Mouse (Mus musculus) cortical plate, adult 2 months (tissue): ENCODE data around the gene Irs2. TPM values are rescaled to one million over a fixed set of nuclear protein-coding genes. Genes with fewer than 3 reads are reported as not detected.
A peak's percentile ranks its signal among the peaks of the same experiment; 100 is the strongest.

Experiments used
- H3K27ac ChIP-seq: fragments of 200-500 bp; 2 replicates; pipeline ENCODE4 v1.5.1; 2012; ENCODE audit warnings: low read length, control low read depth, inconsistent platforms; ENCODE audit not compliant: insufficient read depth
- H3K4me1 ChIP-seq: fragments of 200-500 bp; 2 replicates; pipeline ENCODE4 v1.6.1; 2011; ENCODE audit warnings: low read length; ENCODE audit not compliant: control insufficient read depth, insufficient read depth
- H3K4me3 ChIP-seq: fragments of 200-500 bp; 2 replicates; pipeline ENCODE4 v1.5.1; 2011; ENCODE audit warnings: mild to moderate bottlenecking, low read length, control low read depth; ENCODE audit not compliant: insufficient read depth
- CTCF ChIP-seq: fragments of 200-500 bp; IDR thresholded peaks from 2 replicates; pipeline ENCODE4 v1.5.1; 2011; ENCODE audit warnings: mild to moderate bottlenecking, control low read depth, low read length; ENCODE audit not compliant: insufficient read depth; ENCODE audit errors: extremely low read depth
- POLR2A ChIP-seq: fragments of 200-500 bp; IDR thresholded peaks from 2 replicates; pipeline ENCODE4 v1.6.1; 2011; ENCODE audit warnings: mild to moderate bottlenecking, low read length, control low read depth; ENCODE audit not compliant: insufficient read depth; ENCODE audit errors: extremely low read depth
- polyA plus RNA-seq: library from polyadenylated mRNA; depleted of rRNA; stranded (reverse); fragments of >200 nt; gene quantifications from 2 replicates; pipeline ENCODE4 v1.2.3, GENCODE M21; 2012

Irs2 gene
- polyA plus RNA-seq, 1 experiment = 18.0 TPM

DNA sequence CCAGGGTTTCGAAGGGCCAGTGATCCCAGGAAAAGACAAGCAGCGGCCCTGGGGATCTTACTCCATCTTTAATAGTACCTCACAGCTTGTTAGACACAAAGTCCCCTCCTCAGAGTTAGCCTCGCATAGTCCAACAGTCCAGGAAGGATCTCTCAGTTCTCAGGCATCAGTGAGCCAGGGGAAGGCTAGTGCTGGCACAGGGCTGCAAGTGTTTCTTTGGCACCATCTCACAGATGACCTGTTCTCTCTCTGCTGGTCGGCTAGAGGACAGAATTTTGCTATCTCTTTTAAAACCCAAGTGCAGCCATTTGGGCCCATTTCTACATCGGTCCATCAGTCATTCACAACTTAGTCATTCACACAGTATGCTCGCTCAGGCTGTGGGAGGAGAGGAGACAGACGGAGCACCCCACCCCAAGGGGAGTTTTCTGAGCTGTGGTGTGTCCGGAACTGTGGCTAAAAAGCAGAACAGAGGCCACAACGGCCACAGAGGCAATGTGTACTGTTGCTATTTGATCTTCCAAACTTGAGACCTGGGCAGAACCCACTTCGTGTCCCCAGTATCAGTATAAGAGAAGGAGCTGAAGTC is 43.7 kb downstream of the Irs2 start:
- Histone ChIP-seq H3K27ac (0 out of 2 replicates have a peak overlapping the region, but pooled peaks have one; percentile 29), H3K4me1 (no peaks in the 10 kb centered on the region; the same call in 1 of the 2 replicates), H3K4me3 (no peak overlapping the region)

DNA sequence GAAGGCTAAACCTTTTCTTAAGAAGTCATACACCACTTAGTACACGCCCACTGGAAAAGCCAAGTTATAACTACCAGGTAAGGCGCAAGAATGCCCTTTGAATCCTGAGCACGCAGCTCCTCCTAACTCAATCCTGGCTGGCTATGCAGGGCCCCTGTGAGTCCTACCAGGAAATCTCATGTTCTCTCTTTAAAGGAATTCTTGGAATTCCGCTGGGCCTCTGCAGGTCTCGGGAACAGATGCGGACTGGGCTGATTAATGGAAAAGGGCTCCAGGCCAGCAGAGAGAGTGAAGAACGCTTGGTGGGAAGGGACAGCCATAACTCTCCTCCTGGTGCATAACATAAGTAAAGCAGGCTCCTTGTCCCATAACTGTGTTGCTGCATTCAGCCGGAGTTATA is 46.3 kb downstream of the Irs2 start:
- H3K4me3 ChIP-seq = no peak overlapping the region
- H3K27ac ChIP-seq = no peak overlapping the region
- TF ChIP-seq CTCF = no peak
- TF ChIP-seq POLR2A = no peak
- H3K4me1 ChIP-seq = no peaks in the 10 kb centered on the region; the same call in 1 of the 2 replicates

More for the DNA sequence above, 43.7 kb downstream of the Irs2 start:
- TF ChIP-seq CTCF (no peak), POLR2A (no peak)

DNA sequence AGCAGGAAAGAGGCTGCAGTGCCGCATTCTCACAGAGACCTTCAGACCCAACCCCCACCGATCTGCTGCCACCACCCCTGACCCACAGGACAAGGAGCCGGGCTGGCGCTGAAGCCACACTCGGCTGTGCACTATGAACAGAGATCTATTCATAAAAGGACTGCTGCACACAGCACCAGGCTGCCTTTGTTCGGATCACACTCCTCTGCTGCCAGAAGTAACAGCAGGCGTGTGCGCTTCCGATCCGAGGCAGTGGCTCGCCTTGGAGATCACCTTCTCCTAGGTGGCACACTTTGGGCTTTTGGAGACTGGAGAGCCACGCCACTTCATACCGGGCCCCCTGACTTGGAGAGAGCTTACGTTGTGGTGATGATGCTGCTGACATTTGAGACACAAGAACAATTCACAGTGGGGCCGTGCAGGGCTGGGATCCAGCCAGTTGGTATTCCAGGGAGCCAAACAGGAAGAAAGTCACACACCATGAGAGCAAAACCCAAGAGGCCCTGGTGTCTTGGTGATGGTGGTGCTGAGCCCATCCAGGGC is 47.9 kb downstream of the Irs2 start:
- H3K4me3 ChIP-seq = no peak overlapping the region
- TF ChIP-seq CTCF (no peak), POLR2A (no peak)
- H3K27ac ChIP-seq = no peak overlapping the region

DNA sequence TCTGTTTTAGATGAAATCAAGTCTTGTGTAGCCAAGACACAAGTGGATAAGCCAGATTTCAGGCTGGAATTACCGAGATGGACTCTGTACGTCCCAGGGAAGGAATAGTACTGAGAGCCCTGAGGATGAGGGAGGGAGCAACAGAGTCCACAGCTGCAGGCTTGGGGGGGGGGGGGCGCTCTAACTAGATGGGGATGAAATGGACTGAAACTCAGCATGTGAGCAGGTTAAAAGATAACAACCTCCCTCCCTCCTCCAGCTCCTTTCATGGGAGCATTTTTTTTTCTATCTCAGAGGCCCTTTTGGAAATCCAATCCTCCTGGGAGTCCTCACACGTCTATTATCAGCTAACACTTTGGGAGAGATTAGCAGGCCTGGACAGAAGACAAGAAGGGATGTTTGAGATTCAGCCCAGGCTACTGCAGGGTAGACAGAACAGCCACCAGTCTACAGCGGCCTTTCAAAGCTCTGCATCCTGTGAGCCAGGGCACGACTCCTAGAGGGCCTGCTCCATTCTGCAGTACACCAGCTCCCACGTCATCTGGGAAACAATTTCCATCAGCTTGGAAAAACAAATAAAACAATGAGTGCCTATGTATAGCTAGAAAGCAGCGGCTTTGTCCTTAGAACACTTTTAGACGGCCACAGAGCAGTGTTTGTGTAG is 50.8 kb downstream of the Irs2 start:
- H3K27ac ChIP-seq = no peak overlapping the region
- no peak for TF ChIP-seq POLR2A
- no peak for TF ChIP-seq CTCF
- H3K4me3 ChIP-seq = no peak overlapping the region
- H3K4me1 ChIP-seq = no peaks in the 10 kb centered on the region

More for the DNA sequence above, 47.9 kb downstream of the Irs2 start:
- H3K4me1 ChIP-seq = no peaks in the 10 kb centered on the region; the same call in 1 of the 2 replicates

DNA sequence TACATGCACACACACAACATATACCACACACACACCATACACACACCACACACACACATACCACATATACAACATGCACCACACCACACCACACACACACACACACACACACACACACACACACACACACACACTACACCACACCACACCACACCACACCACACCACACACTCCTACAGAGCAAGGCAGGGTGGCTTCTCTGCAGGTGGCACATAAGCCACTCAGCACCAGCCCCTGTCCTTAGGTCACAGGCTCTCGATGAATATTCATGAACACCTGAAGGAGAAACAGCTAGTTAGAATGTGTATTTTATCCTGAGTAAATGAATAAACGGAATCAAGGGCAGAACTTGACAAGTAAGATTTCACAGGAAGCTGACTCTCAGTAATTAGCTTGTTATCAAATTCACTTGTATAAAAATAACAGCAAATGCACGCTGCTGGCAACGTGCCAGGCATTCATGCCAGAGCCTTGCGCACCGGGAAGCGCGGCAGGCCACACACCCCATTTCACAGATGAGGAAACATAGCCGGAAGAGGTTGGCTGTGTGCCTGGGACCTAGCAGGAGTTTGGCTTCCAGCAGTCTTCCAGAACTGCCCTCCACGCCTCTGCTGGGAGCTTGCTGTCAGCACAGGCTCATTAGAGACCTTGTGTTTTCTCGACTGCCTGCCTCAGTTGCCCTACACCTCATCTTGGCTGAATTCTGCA is 54.8 kb downstream of the Irs2 start:
- TF ChIP-seq CTCF (no peak), POLR2A (no peak)

DNA sequence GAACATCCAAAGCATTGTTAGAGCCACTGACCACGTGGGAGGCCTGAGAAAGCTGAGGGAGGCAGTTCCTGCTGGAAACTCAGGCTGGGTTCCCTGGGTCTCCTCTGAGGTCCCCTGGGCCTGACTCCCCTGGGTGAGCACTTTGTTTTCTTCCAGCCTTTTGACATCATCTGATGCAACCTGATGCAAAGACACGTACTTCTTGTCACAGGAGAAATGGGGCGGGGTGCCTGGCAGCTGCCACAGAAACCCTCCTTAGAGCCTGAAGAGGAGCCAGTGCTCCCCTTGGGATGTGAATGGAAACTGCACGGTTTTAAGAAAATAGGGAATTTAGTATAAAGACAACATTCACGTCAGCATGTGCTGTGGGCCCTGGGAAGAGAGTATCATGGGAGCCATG is 55.6 kb downstream of the Irs2 start:
- no peak overlapping the region for H3K4me3 ChIP-seq
- no peaks in the 10 kb centered on the region for H3K4me1 ChIP-seq
- TF ChIP-seq POLR2A (no peak), CTCF (no peak)
- H3K27ac ChIP-seq = no peak overlapping the region

More for the DNA sequence above, 54.8 kb downstream of the Irs2 start:
- H3K27ac ChIP-seq = no peak overlapping the region
- no peaks in the 10 kb centered on the region for H3K4me1 ChIP-seq
- no peak overlapping the region for H3K4me3 ChIP-seq

DNA sequence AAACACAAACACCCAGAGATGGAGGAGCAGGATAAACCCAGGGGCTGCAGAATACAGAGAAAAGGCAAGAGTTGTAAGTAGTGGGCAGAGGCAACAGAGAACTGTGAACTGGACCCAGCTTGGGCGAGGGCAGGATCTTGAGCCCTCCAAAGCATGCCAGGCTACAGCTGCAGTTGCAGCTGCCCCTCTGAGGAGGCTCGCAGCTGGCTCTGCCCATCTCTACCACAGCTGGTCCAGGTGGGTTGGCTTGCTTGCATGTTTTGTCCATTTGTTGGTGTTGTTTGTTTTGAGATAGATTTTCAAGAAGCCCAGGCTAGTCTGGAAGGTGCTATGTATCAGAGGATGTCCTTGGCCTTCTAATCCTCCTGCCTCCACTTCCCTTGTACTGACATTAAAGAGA is 56.0 kb downstream of the Irs2 start:
- Histone ChIP-seq H3K27ac (no peak overlapping the region), H3K4me1 (no peaks in the 10 kb centered on the region), H3K4me3 (no peak overlapping the region)
- TF ChIP-seq POLR2A (no peak), CTCF (no peak)

DNA sequence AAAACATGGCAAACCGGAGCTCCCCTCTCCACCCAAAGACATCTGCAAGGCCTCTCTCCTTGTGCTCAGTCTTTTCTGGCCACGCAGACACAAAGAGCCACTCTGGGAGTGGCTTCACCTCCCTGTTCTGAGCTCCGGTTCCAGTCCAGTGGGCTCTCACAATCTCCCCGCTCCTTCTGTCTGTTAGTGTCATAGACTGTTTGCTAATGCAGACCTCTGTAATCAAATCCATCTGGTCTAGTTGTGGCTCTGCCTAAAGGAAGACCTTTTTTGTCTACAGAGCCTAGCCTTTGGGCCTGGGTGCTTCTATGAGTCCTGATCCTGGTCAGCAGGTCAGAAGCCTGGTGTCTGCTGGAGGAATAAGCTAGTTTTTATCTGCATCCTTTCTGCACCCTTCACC is 56.7 kb downstream of the Irs2 start:
- H3K27ac ChIP-seq = no peak overlapping the region
- H3K4me3 ChIP-seq = no peak overlapping the region
- TF ChIP-seq CTCF (no peak), POLR2A (no peak)
- no peaks in the 10 kb centered on the region for H3K4me1 ChIP-seq

DNA sequence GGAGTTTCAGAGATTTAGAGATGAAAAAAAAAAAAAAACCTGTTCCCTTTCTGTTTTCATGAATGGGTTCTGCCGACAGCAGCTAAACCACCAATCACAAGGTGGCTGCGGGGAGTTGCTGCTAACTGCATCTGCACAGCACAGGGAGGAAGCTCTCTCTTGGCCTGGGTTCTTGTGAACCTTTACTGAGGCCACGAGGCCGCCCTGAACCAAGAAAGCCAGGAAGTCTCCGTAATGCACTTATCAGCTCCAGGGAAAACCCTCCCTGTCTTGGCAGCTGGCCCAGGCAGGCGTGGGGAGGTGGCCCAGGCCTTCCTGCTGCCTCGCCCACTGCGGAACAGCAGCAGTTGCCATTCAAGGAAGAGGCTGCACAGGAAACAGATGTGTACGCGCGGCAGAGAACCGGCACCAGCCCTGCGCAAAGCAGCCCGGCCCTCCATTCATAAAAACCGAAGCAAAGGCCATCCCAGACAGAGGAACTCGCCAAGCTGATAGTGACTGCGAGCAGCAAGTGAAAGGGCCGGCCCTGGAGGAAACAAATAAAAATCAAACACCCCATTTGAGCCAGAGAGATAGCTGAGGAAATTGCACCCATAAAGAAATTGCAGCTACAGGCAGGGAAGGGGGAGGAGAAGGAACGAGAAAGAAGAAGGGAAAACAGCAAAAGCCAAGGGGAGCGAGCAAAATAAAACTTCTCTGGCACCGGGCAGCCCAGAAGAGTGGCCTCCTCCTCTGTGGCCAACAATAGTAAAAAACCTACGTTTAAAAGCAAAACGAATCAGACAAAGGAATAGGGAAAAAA is 62.1 kb downstream of the Irs2 start:
- H3K27ac ChIP-seq = no peak overlapping the region
- no peak for TF ChIP-seq CTCF
- no peak for TF ChIP-seq POLR2A
- H3K4me3 ChIP-seq = 0 out of 2 replicates have a peak overlapping the region, but pooled peaks have one; percentile 8

More for the DNA sequence above, 62.1 kb downstream of the Irs2 start:
- H3K4me1 ChIP-seq = 0 out of 2 replicates have a peak, but pooled peaks cover 3% of the 10 kb centered on the region
